Mouse (Mus musculus) lung, postnatal 0 days (tissue): ENCODE results near the gene Tns4.

ENCODE experiments used
- CTCF ChIP-seq: IDR thresholded peaks from 2 replicates; pipeline ENCODE4 v1.5.1; 2016; ENCODE audit warnings: antibody characterized with exemption, mild to moderate bottlenecking
- EP300 ChIP-seq: IDR thresholded peaks from 2 replicates; pipeline ENCODE4 v1.6.1; 2016; ENCODE audit warnings: antibody characterized with exemption, mild to moderate bottlenecking, control low read depth

DNA sequence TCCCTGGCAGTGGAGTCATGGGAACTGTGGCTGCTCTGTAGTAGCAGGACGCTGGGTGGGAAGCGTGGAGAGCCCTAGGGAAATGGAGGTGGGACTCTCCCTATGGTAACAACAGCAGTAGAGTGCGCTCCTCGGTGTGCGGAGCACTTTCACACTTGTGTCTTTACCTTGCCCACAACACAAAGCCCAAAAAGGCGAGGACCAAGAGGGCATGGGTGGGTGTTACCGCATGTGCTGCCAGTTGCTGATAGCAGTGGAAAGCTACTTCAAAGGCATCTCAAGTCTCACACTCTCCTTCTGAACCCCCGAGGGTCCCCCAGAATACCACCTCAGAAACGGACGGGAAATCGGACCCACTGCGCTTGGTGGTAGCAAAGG, 42.3 kb upstream of the Tns4 start:
- TF ChIP-seq CTCF (no peak), EP300 (no peak)
